12 mouse cellular contexts compared by ENCODE assay signal in genomic region chr7:29052821-29053220, GRCm38 (mm10).
DNase-seq lines count a peak whose midpoint lies in the region; ATAC-seq and TF ChIP-seq lines count a peak whose summit lies in the region.
"Had no signal": no experiment of that assay in that cellular context is flagged by ENCODE, and none has a peak within 500 bp of the region (broad histone marks: within the 10 kb centered on the region; RNA-seq: fewer than 3 reads in every experiment).

No protein-coding gene starts in this region.

- H3K4me3 ChIP-seq in kidney, postnatal 0 days (replicated peaks; ENCODE audit: low read depth, low read length), result 0 out of 2 replicates have a peak overlapping the region, but pooled peaks have one; percentile 1
- peak overlapping the region; percentile 39 for H3K4me3 ChIP-seq in embryonic facial prominence, embryonic 10.5 days
- no peak overlapping the region for H3K4me3 ChIP-seq in intestine, embryonic 14.5 days (ENCODE audit: low read depth, low read length)
- H3K4me3 ChIP-seq in stomach, embryonic 15.5 days (replicated peaks), result peak overlapping the region; percentile 13; the same call in 1 of the 2 replicates
- H3K4me3 ChIP-seq in liver, postnatal 0 days (ENCODE audit: low read depth, low read length), result no peak overlapping the region
- H3K4me3 ChIP-seq: myocyte had no signal

- WGBS in kidney, postnatal 0 days, result 4% methylated on average over 19 of the region's 19 CpGs
- WGBS in embryonic facial prominence, embryonic 10.5 days, result 5% methylated on average over 19 of the region's 19 CpGs
- WGBS in intestine, embryonic 14.5 days, result 5% methylated on average over 19 of the region's 19 CpGs
- WGBS in stomach, embryonic 15.5 days, result 4% methylated on average over 19 of the region's 19 CpGs
- 8% methylated on average over 19 of the region's 19 CpGs for WGBS in liver, postnatal 0 days (ENCODE audit: insufficient replicate concordance)

- no peak overlapping the region for H3K9ac ChIP-seq in kidney, postnatal 0 days (ENCODE audit: low read depth, low read length)
- H3K9ac ChIP-seq in intestine, embryonic 14.5 days (ENCODE audit: low read length), result no peak overlapping the region
- no peak overlapping the region for H3K9ac ChIP-seq in stomach, embryonic 15.5 days
- no peak overlapping the region for H3K9ac ChIP-seq in liver, postnatal 0 days (replicated peaks)

- no peak for ATAC-seq in kidney, postnatal 0 days (replicated peaks; ENCODE audit: low FRiP score, low read depth)
- ATAC-seq in intestine, embryonic 14.5 days (replicated peaks; ENCODE audit: low FRiP score, low TSS enrichment, low read depth), result peak; percentile 48
- 0 out of 2 replicates have a peak, but pooled peaks have one; percentile 49 for ATAC-seq in stomach, embryonic 15.5 days (ENCODE audit: insufficient read depth, low FRiP score, low read depth)
- no peak for ATAC-seq in liver, postnatal 0 days

- H3K4me2 ChIP-seq in kidney, postnatal 0 days (ENCODE audit: low read length), result peak overlapping the region; percentile 34; the same call in 1 of the 2 replicates
- peak overlapping the region; percentile 26 for H3K4me2 ChIP-seq in intestine, embryonic 14.5 days (ENCODE audit: low read length)
- H3K4me2 ChIP-seq in stomach, embryonic 15.5 days, result peak overlapping the region; percentile 45
- no peak overlapping the region for H3K4me2 ChIP-seq in liver, postnatal 0 days (ENCODE audit: low read depth, low read length)
- H3K4me2 ChIP-seq: liver, embryonic 11.5 days had no signal

- H3K27me3 ChIP-seq in kidney, postnatal 0 days (ENCODE audit: insufficient read depth, low read length), result peaks cover 23% of the 10 kb centered on the region
- peaks cover 64% of the 10 kb centered on the region for H3K27me3 ChIP-seq in embryonic facial prominence, embryonic 10.5 days (replicated peaks; ENCODE audit: low read depth, poor library complexity, severe bottlenecking)
- peaks cover 28% of the 10 kb centered on the region for H3K27me3 ChIP-seq in intestine, embryonic 14.5 days (replicated peaks; ENCODE audit: control insufficient read depth, insufficient read depth, low read length)
- H3K27me3 ChIP-seq in stomach, embryonic 15.5 days (replicated peaks), result peaks cover 35% of the 10 kb centered on the region
- H3K27me3 ChIP-seq in liver, postnatal 0 days (ENCODE audit: insufficient read depth, low read length), result peaks cover 25% of the 10 kb centered on the region

- no peak overlapping the region for H3K27ac ChIP-seq in kidney, postnatal 0 days
- no peak overlapping the region for H3K27ac ChIP-seq in embryonic facial prominence, embryonic 10.5 days (replicated peaks)
- no peak overlapping the region for H3K27ac ChIP-seq in intestine, embryonic 14.5 days (ENCODE audit: low read depth)
- no peak overlapping the region for H3K27ac ChIP-seq in stomach, embryonic 15.5 days
- no peak overlapping the region for H3K27ac ChIP-seq in liver, postnatal 0 days (ENCODE audit: low read depth)

- no peak for DNase-seq in kidney, postnatal 0 days (ENCODE audit: low spot score)
- no peak for DNase-seq in kidney, adult 9 months
- DNase-seq in embryonic facial prominence, embryonic 10.5 days (ENCODE audit: low spot score), result no peak
- no peak for DNase-seq in intestine, embryonic 14.5 days (ENCODE audit: low spot score)
- DNase-seq in thymus, postnatal 10 days (ENCODE audit: low spot score in 2 of 2), result no peak
- DNase-seq in liver, postnatal 0 days, result no peak
- DNase-seq: adrenal gland, postnatal 10 days; cerebellum, adult 9-11 months; right cerebral cortex, adult 18-20 months had no signal

- no peaks in the 10 kb centered on the region for H3K36me3 ChIP-seq in kidney, postnatal 0 days (ENCODE audit: insufficient read depth, low read length)
- no peaks in the 10 kb centered on the region for H3K36me3 ChIP-seq in embryonic facial prominence, embryonic 10.5 days (replicated peaks)
- no peaks in the 10 kb centered on the region for H3K36me3 ChIP-seq in intestine, embryonic 14.5 days (ENCODE audit: control insufficient read depth, insufficient read depth, low read length)
- H3K36me3 ChIP-seq in stomach, embryonic 15.5 days, result no peaks in the 10 kb centered on the region
- no peaks in the 10 kb centered on the region for H3K36me3 ChIP-seq in liver, postnatal 0 days (replicated peaks; ENCODE audit: insufficient read depth, low read length)

- no peaks in the 10 kb centered on the region for H3K4me1 ChIP-seq in kidney, postnatal 0 days (replicated peaks; ENCODE audit: insufficient read depth, low read length)
- H3K4me1 ChIP-seq in embryonic facial prominence, embryonic 10.5 days, result peaks cover 10% of the 10 kb centered on the region
- no peaks in the 10 kb centered on the region for H3K4me1 ChIP-seq in intestine, embryonic 14.5 days (replicated peaks; ENCODE audit: control insufficient read depth, insufficient read depth, low read length)
- no peaks in the 10 kb centered on the region; the same call in 1 of the 2 replicates for H3K4me1 ChIP-seq in stomach, embryonic 15.5 days
- H3K4me1 ChIP-seq in liver, postnatal 0 days (ENCODE audit: insufficient read depth), result no peaks in the 10 kb centered on the region

- H3K9me3 ChIP-seq in kidney, postnatal 0 days (replicated peaks; ENCODE audit: low read length), result no peaks in the 10 kb centered on the region
- peaks cover 7% of the 10 kb centered on the region; the same call in 1 of the 2 replicates for H3K9me3 ChIP-seq in embryonic facial prominence, embryonic 10.5 days
- H3K9me3 ChIP-seq in intestine, embryonic 14.5 days (ENCODE audit: control insufficient read depth, low read length), result peaks cover 5% of the 10 kb centered on the region; the same call in 1 of the 2 replicates
- H3K9me3 ChIP-seq in stomach, embryonic 15.5 days, result no peaks in the 10 kb centered on the region
- peaks cover 3% of the 10 kb centered on the region; the same call in 1 of the 2 replicates for H3K9me3 ChIP-seq in liver, postnatal 0 days (ENCODE audit: low read length)

- no peak for TF ChIP-seq EP300 in liver, postnatal 0 days (IDR thresholded peaks at IDR 0.05; ENCODE audit: low read depth)

- TF ChIP-seq CTCF in kidney, postnatal 0 days (IDR thresholded peaks at IDR 0.05; ENCODE audit: low read depth), result no peak
- no peak for TF ChIP-seq CTCF in liver, postnatal 0 days (IDR thresholded peaks at IDR 0.05; ENCODE audit: low read depth)

Comparison
In these comparisons a context has a peak if more than half of its experiments do, and no peak if none do; other contexts are left out.
1. ATAC-seq: peak in intestine, embryonic 14.5 days (single experiment) and stomach, embryonic 15.5 days (single experiment); none in kidney, postnatal 0 days (single experiment) and liver, postnatal 0 days (single experiment).
2. H3K4me3 ChIP-seq: peak in kidney, postnatal 0 days (single experiment), embryonic facial prominence, embryonic 10.5 days (single experiment) and stomach, embryonic 15.5 days (single experiment); none in intestine, embryonic 14.5 days (single experiment) and liver, postnatal 0 days (single experiment).